8 mouse cellular contexts compared by ENCODE assay signal in the genomic region with DNA sequence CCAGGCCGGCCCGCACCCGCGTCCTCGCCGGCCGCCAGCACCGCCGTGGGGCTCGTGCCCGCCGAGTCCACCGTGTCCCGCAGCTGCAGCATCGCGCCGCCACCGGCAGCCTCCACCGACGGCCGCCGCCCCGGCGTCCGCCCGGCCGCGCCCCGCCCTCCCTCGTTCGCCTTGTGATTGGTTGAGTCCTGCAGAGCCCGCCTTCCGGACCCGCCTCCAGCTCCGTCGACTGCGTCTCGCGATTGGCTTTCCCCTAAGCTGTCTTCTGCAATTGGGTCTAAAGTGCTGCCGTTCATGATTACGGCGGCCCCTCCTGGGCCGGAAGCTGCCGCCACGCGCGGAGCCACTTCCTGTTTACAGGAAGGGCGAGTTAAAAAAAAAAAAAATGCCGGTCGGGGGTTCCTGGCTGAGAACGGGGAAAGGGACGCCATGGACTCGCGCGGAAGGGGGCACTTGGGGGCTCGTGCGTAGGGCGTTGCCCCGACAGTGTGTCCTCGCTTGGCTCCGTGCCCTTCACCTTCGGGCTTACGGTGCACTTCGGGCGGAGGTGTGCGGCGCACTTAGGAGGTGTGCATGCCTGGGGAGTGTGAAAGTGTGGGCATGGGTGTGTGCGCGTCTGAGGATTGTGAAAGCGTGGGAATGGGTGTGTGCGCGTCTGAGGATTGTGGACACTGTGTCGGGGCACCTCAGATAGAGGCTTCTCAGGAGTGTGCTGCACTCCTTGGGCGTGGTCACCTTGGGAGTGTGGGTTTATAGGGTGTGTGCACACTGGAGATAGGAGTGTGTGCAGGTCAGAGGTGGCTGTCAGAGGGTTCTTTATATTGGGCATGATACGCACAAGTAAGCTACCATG. TPM values are rescaled to one million over a fixed set of nuclear protein-coding genes. Genes with fewer than 3 reads are reported as not detected.
DNase-seq lines count a peak whose midpoint lies in the region; ATAC-seq lines count a peak whose summit lies in the region.

A gene (minus strand): TSS at position 129 of the 853 bp plus-strand sequence.

- peak within 1 kb of the TSS; percentile 71 for H3K27ac ChIP-seq in hindbrain, embryonic 11.5 days (ENCODE audit: low read depth, low read length)

- H3K4me1 ChIP-seq in hindbrain, embryonic 11.5 days (replicated peaks; ENCODE audit: control insufficient read depth, insufficient read depth, low read length) = 0 out of 2 replicates have a peak, but pooled peaks cover 3% of the 10 kb centered on the region

- H3K4me3 ChIP-seq in hindbrain, embryonic 11.5 days (ENCODE audit: low read depth, low read length) = peak within 1 kb of the TSS; percentile 89

- H3K4me2 ChIP-seq in hindbrain, embryonic 11.5 days (replicated peaks; ENCODE audit: low read depth, low read length) = peak within 1 kb of the TSS; percentile 89

- under 1% methylated on average over 73 of the region's 75 CpGs for WGBS in hindbrain, embryonic 11.5 days

- H3K27me3 ChIP-seq in hindbrain, embryonic 11.5 days (ENCODE audit: control insufficient read depth, insufficient read depth, low read length) = no peaks in the 10 kb centered on the region

- DNase-seq in Muller cell, postnatal 12 days (ENCODE audit: inconsistent ontology term) = peak; percentile 98
- DNase-seq in cerebellum, adult 9-11 months = peak; percentile 97
- DNase-seq in frontal cortex, adult 2 months (ENCODE audit: extremely low spot score in 1 of 2, low spot score in 1 of 2) = peak; percentile 95 to 97
- DNase-seq in hindbrain, embryonic 11.5 days (ENCODE audit: low spot score) = peak; percentile 96
- DNase-seq in layer of hippocampus, postnatal 10 days (ENCODE audit: low spot score in 2 of 2) = peak; percentile 98
- peak; percentile 98 for DNase-seq in lung, postnatal 10 days
- peak; percentile 97 for DNase-seq in ovary, postnatal 36 days (ENCODE audit: low spot score)
- peak; percentile 98 for DNase-seq in thymus, postnatal 25 days

- ATAC-seq in hindbrain, embryonic 11.5 days (ENCODE audit: low FRiP score) = peak; percentile 96

- H3K9me3 ChIP-seq in hindbrain, embryonic 11.5 days (ENCODE audit: control insufficient read depth, low read length) = no peaks in the 10 kb centered on the region

- H3K36me3 ChIP-seq in hindbrain, embryonic 11.5 days (ENCODE audit: control insufficient read depth, insufficient read depth, low read length) = no peaks in the 10 kb centered on the region

- H3K9ac ChIP-seq in hindbrain, embryonic 11.5 days (ENCODE audit: low read depth, low read length) = peak within 1 kb of the TSS; percentile 71

RNA-seq across cellular contexts. Expression of the gene that starts here (rescaled TPM):
- 200 and 202 TPM in 2 replicates for polyA plus RNA-seq in frontal cortex, adult 2 months (2012; rRNA removed)
- polyA plus RNA-seq in hindbrain, embryonic 11.5 days (2014; fragmentation: Nextera tagmentation; extraction: Ambion mirVana) = 139 and 141 TPM in 2 replicates
- 100 to 1,000 TPM; 135 to 141 TPM for total RNA-seq in layer of hippocampus, postnatal 10 days (2021)

Comparison
In these comparisons a context has a peak if more than half of its experiments do, and no peak if none do; other contexts are left out.
1. Peak in every context shown above with its lines: DNase-seq, ATAC-seq, H3K4me3 ChIP-seq and H3K27ac ChIP-seq.